Mouse (Mus musculus) small intestine, adult 2 months (tissue): ENCODE measurements at regions not wholly inside any gene's neighbourhood (a gene's known extent, or its start where the extent isn't known, plus 50 kb on each side); places are given as distances from the start of the nearest gene placed in this dataset.

Source experiments
- CTCF ChIP-seq: fragments of 200-500 bp; IDR thresholded peaks from 2 replicates; pipeline ENCODE4 v1.5.1; 2012; ENCODE audit warnings: low read depth, mild to moderate bottlenecking, control low read depth, inconsistent platforms, low read length, moderate library complexity, mixed read lengths; ENCODE audit not compliant: insufficient replicate concordance, insufficient read length; ENCODE audit errors: extremely low read depth
- POLR2A ChIP-seq: fragments of 200-500 bp; IDR thresholded peaks from 2 replicates; pipeline ENCODE4 v1.6.1; 2012; ENCODE audit warnings: low read depth, mild to moderate bottlenecking, control low read depth, inconsistent platforms, low read length, moderate library complexity

DNA sequence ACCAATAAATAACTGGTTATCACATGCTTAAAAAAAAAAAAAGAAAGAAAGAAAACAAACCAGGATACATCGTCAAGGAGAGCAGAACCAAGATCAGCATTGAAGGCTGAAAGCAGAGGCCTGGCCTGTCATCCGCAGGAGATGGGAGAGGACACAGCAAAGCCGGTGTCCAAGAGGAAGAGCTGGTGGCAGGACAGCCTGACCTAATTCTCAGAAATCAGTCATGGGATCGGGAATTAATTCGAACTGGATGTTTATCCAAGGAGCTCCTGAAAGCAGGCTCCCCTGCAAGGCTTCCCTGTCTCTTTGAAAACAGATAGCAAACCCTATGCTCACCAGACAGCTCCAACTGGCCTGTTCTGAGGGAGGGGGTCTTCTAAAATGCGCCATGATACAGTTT is 75.5 kb upstream of the 4930412O13Rik start:
- TF ChIP-seq POLR2A (no peak), CTCF (no peak)
